Mouse (Mus musculus): ENCODE data around the gene Pip4k2b. TPM values are rescaled to one million over a fixed set of nuclear protein-coding genes. Genes with fewer than 3 reads are reported as not detected.
A peak's percentile ranks its signal among the peaks of the same experiment; 100 is the strongest.

Pip4k2b gene
- polyA plus RNA-seq, 1 experiment from 2014 or later, result 2.5 TPM

- WGBS, result 72% methylated on average over 15 of the region's 15 CpGs
- ATAC-seq (ENCODE audit: insufficient number of reproducible peaks, insufficient read depth, low FRiP score, low read depth), result no peak
These were observed 67.1 kb downstream of the Pip4k2b start for GRCm38 (mm10) chr11:97677381-97677780.

GRCm38 (mm10) chr11:97676050-97676754 is 68.3 kb downstream of the Pip4k2b start:
- Histone ChIP-seq H3K9me3 (ENCODE audit: control insufficient read depth, low read depth, low read length) (no peaks in the 10 kb centered on the region), H3K27me3 (ENCODE audit: control insufficient read depth, insufficient read depth, low read length) (no peaks in the 10 kb centered on the region), H3K4me1 (ENCODE audit: control insufficient read depth, insufficient read depth, low read length) (no peaks in the 10 kb centered on the region), H3K36me3 (ENCODE audit: control insufficient read depth, insufficient read depth, low read length) (peaks cover 78% of the 10 kb centered on the region), H3K27ac (ENCODE audit: low read length) (no peak overlapping the region), H3K9ac (replicated peaks; ENCODE audit: low read depth, low read length) (no peak overlapping the region), H3K4me3 (ENCODE audit: low read depth, low read length) (no peak overlapping the region), H3K4me2 (replicated peaks; ENCODE audit: low read depth, low read length) (no peak overlapping the region)
- WGBS, result 84% methylated on average over 15 of the region's 15 CpGs
- no peak for ATAC-seq (ENCODE audit: insufficient number of reproducible peaks, insufficient read depth, low FRiP score, low read depth)

More at GRCm38 (mm10) chr11:97677381-97677780, 67.1 kb downstream of the Pip4k2b start:
- H3K4me3 ChIP-seq (ENCODE audit: low read depth, low read length), result no peak overlapping the region
- peaks cover 79% of the 10 kb centered on the region for H3K36me3 ChIP-seq (ENCODE audit: control insufficient read depth, insufficient read depth, low read length)
- H3K4me1 ChIP-seq (ENCODE audit: control insufficient read depth, insufficient read depth, low read length), result no peaks in the 10 kb centered on the region
- H3K27me3 ChIP-seq (ENCODE audit: control insufficient read depth, insufficient read depth, low read length), result no peaks in the 10 kb centered on the region
- H3K9me3 ChIP-seq (ENCODE audit: control insufficient read depth, low read depth, low read length), result no peaks in the 10 kb centered on the region
- no peak overlapping the region for H3K4me2 ChIP-seq (replicated peaks; ENCODE audit: low read depth, low read length)
- no peak overlapping the region for H3K9ac ChIP-seq (replicated peaks; ENCODE audit: low read depth, low read length)
- no peak overlapping the region for H3K27ac ChIP-seq (ENCODE audit: low read length)

GRCm38 (mm10) chr11:97673148-97673547 is 71.4 kb downstream of the Pip4k2b start:
- H3K9me3 ChIP-seq (ENCODE audit: control insufficient read depth, low read depth, low read length), result no peaks in the 10 kb centered on the region
- 74% methylated on average over 11 of the region's 11 CpGs for WGBS
- no peak overlapping the region for H3K27ac ChIP-seq (ENCODE audit: low read length)
- H3K27me3 ChIP-seq (ENCODE audit: control insufficient read depth, insufficient read depth, low read length), result no peaks in the 10 kb centered on the region
- H3K36me3 ChIP-seq (ENCODE audit: control insufficient read depth, insufficient read depth, low read length), result peaks cover 82% of the 10 kb centered on the region
- H3K4me2 ChIP-seq (replicated peaks; ENCODE audit: low read depth, low read length), result no peak overlapping the region
- no peak for ATAC-seq (ENCODE audit: insufficient number of reproducible peaks, insufficient read depth, low FRiP score, low read depth)
- H3K4me1 ChIP-seq (ENCODE audit: control insufficient read depth, insufficient read depth, low read length), result peaks cover 11% of the 10 kb centered on the region
- H3K9ac ChIP-seq (replicated peaks; ENCODE audit: low read depth, low read length), result no peak overlapping the region
- no peak overlapping the region for H3K4me3 ChIP-seq (ENCODE audit: low read depth, low read length)

- no peak overlapping the region for H3K27ac ChIP-seq (ENCODE audit: low read length)
- no peak for ATAC-seq (ENCODE audit: insufficient number of reproducible peaks, insufficient read depth, low FRiP score, low read depth)
- peaks cover 11% of the 10 kb centered on the region for H3K4me1 ChIP-seq (ENCODE audit: control insufficient read depth, insufficient read depth, low read length)
- H3K27me3 ChIP-seq (ENCODE audit: control insufficient read depth, insufficient read depth, low read length), result no peaks in the 10 kb centered on the region
- peaks cover 84% of the 10 kb centered on the region for H3K36me3 ChIP-seq (ENCODE audit: control insufficient read depth, insufficient read depth, low read length)
- H3K4me2 ChIP-seq (replicated peaks; ENCODE audit: low read depth, low read length), result no peak overlapping the region
- no peak overlapping the region for H3K4me3 ChIP-seq (ENCODE audit: low read depth, low read length)
- no peaks in the 10 kb centered on the region for H3K9me3 ChIP-seq (ENCODE audit: control insufficient read depth, low read depth, low read length)
- no peak overlapping the region for H3K9ac ChIP-seq (replicated peaks; ENCODE audit: low read depth, low read length)
- WGBS, result 45% methylated on average over 2 of the region's 2 CpGs
These were observed 73.4 kb downstream of the Pip4k2b start for GRCm38 (mm10) chr11:97671177-97671527.

GRCm38 (mm10) chr11:97670234-97671176 is 74.0 kb downstream of the Pip4k2b start:
- 62% methylated on average over 13 of the region's 13 CpGs for WGBS
- no peak overlapping the region for H3K4me2 ChIP-seq (replicated peaks; ENCODE audit: low read depth, low read length)
- no peaks in the 10 kb centered on the region for H3K27me3 ChIP-seq (ENCODE audit: control insufficient read depth, insufficient read depth, low read length)
- no peak overlapping the region for H3K27ac ChIP-seq (ENCODE audit: low read length)
- ATAC-seq (ENCODE audit: insufficient number of reproducible peaks, insufficient read depth, low FRiP score, low read depth), result no peak
- H3K4me3 ChIP-seq (ENCODE audit: low read depth, low read length), result no peak overlapping the region
- no peaks in the 10 kb centered on the region for H3K9me3 ChIP-seq (ENCODE audit: control insufficient read depth, low read depth, low read length)
- no peak overlapping the region for H3K9ac ChIP-seq (replicated peaks; ENCODE audit: low read depth, low read length)
- peaks cover 84% of the 10 kb centered on the region for H3K36me3 ChIP-seq (ENCODE audit: control insufficient read depth, insufficient read depth, low read length)
- peaks cover 11% of the 10 kb centered on the region for H3K4me1 ChIP-seq (ENCODE audit: control insufficient read depth, insufficient read depth, low read length)

GRCm38 (mm10) chr11:97669829-97670228 is 74.7 kb downstream of the Pip4k2b start:
- no peak for ATAC-seq (ENCODE audit: insufficient number of reproducible peaks, insufficient read depth, low FRiP score, low read depth)
- peak overlapping the region; percentile 33; the same call in 1 of the 2 replicates for H3K27ac ChIP-seq (ENCODE audit: low read length)
- no peaks in the 10 kb centered on the region for H3K9me3 ChIP-seq (ENCODE audit: control insufficient read depth, low read depth, low read length)
- H3K4me2 ChIP-seq (replicated peaks; ENCODE audit: low read depth, low read length), result no peak overlapping the region
- H3K4me1 ChIP-seq (ENCODE audit: control insufficient read depth, insufficient read depth, low read length), result peaks cover 14% of the 10 kb centered on the region
- H3K9ac ChIP-seq (replicated peaks; ENCODE audit: low read depth, low read length), result no peak overlapping the region
- H3K4me3 ChIP-seq (ENCODE audit: low read depth, low read length), result no peak overlapping the region
- WGBS, result 17% methylated on average over 6 of the region's 6 CpGs
- H3K36me3 ChIP-seq (ENCODE audit: control insufficient read depth, insufficient read depth, low read length), result peaks cover 81% of the 10 kb centered on the region
- no peaks in the 10 kb centered on the region for H3K27me3 ChIP-seq (ENCODE audit: control insufficient read depth, insufficient read depth, low read length)

GRCm38 (mm10) chr11:97669268-97669667 is 75.2 kb downstream of the Pip4k2b start:
- Histone ChIP-seq H3K4me3 (ENCODE audit: low read depth, low read length) (no peak overlapping the region), H3K9me3 (ENCODE audit: control insufficient read depth, low read depth, low read length) (no peaks in the 10 kb centered on the region), H3K36me3 (ENCODE audit: control insufficient read depth, insufficient read depth, low read length) (peaks cover 76% of the 10 kb centered on the region), H3K4me1 (ENCODE audit: control insufficient read depth, insufficient read depth, low read length) (peaks cover 19% of the 10 kb centered on the region), H3K9ac (replicated peaks; ENCODE audit: low read depth, low read length) (no peak overlapping the region; the same call in 1 of the 2 replicates), H3K27me3 (ENCODE audit: control insufficient read depth, insufficient read depth, low read length) (no peaks in the 10 kb centered on the region), H3K27ac (ENCODE audit: low read length) (peak overlapping the region; percentile 33; the same call in 1 of the 2 replicates), H3K4me2 (replicated peaks; ENCODE audit: low read depth, low read length) (no peak overlapping the region)
- WGBS, result 63% methylated on average over 14 of the region's 15 CpGs
- no peak for ATAC-seq (ENCODE audit: insufficient number of reproducible peaks, insufficient read depth, low FRiP score, low read depth)

- no peaks in the 10 kb centered on the region for H3K9me3 ChIP-seq (ENCODE audit: control insufficient read depth, low read depth, low read length)
- no peaks in the 10 kb centered on the region for H3K27me3 ChIP-seq (ENCODE audit: control insufficient read depth, insufficient read depth, low read length)
- H3K9ac ChIP-seq (replicated peaks; ENCODE audit: low read depth, low read length), result no peak overlapping the region
- ATAC-seq (ENCODE audit: insufficient number of reproducible peaks, insufficient read depth, low FRiP score, low read depth), result no peak
- peaks cover 19% of the 10 kb centered on the region for H3K4me1 ChIP-seq (ENCODE audit: control insufficient read depth, insufficient read depth, low read length)
- WGBS, result 85% methylated on average over 7 of the region's 7 CpGs
- no peak overlapping the region for H3K4me2 ChIP-seq (replicated peaks; ENCODE audit: low read depth, low read length)
- H3K36me3 ChIP-seq (ENCODE audit: control insufficient read depth, insufficient read depth, low read length), result peaks cover 65% of the 10 kb centered on the region
- no peak overlapping the region for H3K4me3 ChIP-seq (ENCODE audit: low read depth, low read length)
- no peak overlapping the region for H3K27ac ChIP-seq (ENCODE audit: low read length)
These were observed 76.3 kb downstream of the Pip4k2b start for GRCm38 (mm10) chr11:97668160-97668559.

Data from stomach, embryonic 14.5 days (tissue).